ENCODE assay signal across 8 mouse cellular contexts in genomic region chr17:64331898-64332769, GRCm38 (mm10). TPM values are rescaled to one million over a fixed set of nuclear protein-coding genes. Genes with fewer than 3 reads are reported as not detected.
DNase-seq lines count a peak whose midpoint lies in the region; ATAC-seq and TF ChIP-seq lines count a peak whose summit lies in the region.

Pja2 (minus strand) TSS chr17:64331916.

- WGBS in forebrain, embryonic 12.5 days, result under 1% methylated on average over 41 of the region's 60 CpGs
- WGBS in heart, postnatal 0 days, result 0% methylated on average over 52 of the region's 60 CpGs
- WGBS in liver, embryonic 16.5 days (ENCODE audit: insufficient replicate concordance), result under 1% methylated on average over 55 of the region's 60 CpGs
- under 1% methylated on average over 50 of the region's 60 CpGs for WGBS in neural tube, embryonic 13.5 days

- DNase-seq in c-Kit-positive CD71-positive TER-119-positive erythroid progenitor cells, embryonic 14.5 days (ENCODE audit: low spot score), result peak; percentile 97
- DNase-seq in heart, postnatal 0 days (ENCODE audit: low spot score), result peak; percentile 100
- peak; percentile 100 for DNase-seq in kidney, postnatal 4 days

- no peak for TF ChIP-seq CTCF in E14TG2a.4 (conservative IDR thresholded peaks at IDR 0.05; ENCODE audit: low read length)
- TF ChIP-seq CTCF in heart, postnatal 0 days (IDR thresholded peaks at IDR 0.05; ENCODE audit: low read depth), result no peak
- TF ChIP-seq CTCF in testis, adult 2 months (IDR thresholded peaks at IDR 0.05; ENCODE audit: control insufficient read depth, insufficient read depth, insufficient replicate concordance, low read depth, low read length), result no peak

- TF ChIP-seq EP300 in heart, postnatal 0 days (IDR thresholded peaks at IDR 0.05; ENCODE audit: low read depth), result peak; percentile 66

- no peaks in the 10 kb centered on the region for H3K9me3 ChIP-seq in E14TG2a.4 (ENCODE audit: low read length)
- no peaks in the 10 kb centered on the region for H3K9me3 ChIP-seq in forebrain, embryonic 12.5 days
- H3K9me3 ChIP-seq in heart, postnatal 0 days (replicated peaks; ENCODE audit: control insufficient read depth, low read length), result no peaks in the 10 kb centered on the region
- H3K9me3 ChIP-seq in liver, embryonic 16.5 days (replicated peaks; ENCODE audit: control insufficient read depth, low read length), result no peaks in the 10 kb centered on the region
- no peaks in the 10 kb centered on the region for H3K9me3 ChIP-seq in neural tube, embryonic 13.5 days

- H3K4me2 ChIP-seq in forebrain, embryonic 12.5 days, result peak within 1 kb of the TSS; percentile 80
- peak within 1 kb of the TSS; percentile 84 for H3K4me2 ChIP-seq in heart, postnatal 0 days (ENCODE audit: low read depth, low read length)
- peak within 1 kb of the TSS; percentile 98 for H3K4me2 ChIP-seq in liver, embryonic 16.5 days (ENCODE audit: low read depth, low read length)
- peak within 1 kb of the TSS; percentile 76 for H3K4me2 ChIP-seq in neural tube, embryonic 13.5 days

- peaks cover 11% of the 10 kb centered on the region; the same call in 1 of the 2 replicates for H3K4me1 ChIP-seq in E14TG2a.4 (replicated peaks; ENCODE audit: low read depth, low read length)
- peaks cover 12% of the 10 kb centered on the region for H3K4me1 ChIP-seq in forebrain, embryonic 12.5 days
- H3K4me1 ChIP-seq in heart, postnatal 0 days (ENCODE audit: control insufficient read depth, insufficient read depth), result peaks cover 12% of the 10 kb centered on the region
- peaks cover 8% of the 10 kb centered on the region for H3K4me1 ChIP-seq in liver, embryonic 16.5 days (ENCODE audit: control insufficient read depth, low read depth, low read length)
- peaks cover 28% of the 10 kb centered on the region for H3K4me1 ChIP-seq in neural tube, embryonic 13.5 days (replicated peaks)
- peaks cover 5% of the 10 kb centered on the region; the same call in 1 of the 2 replicates for H3K4me1 ChIP-seq in testis, adult 2 months (ENCODE audit: control insufficient read depth, insufficient read depth, low read length)

- no peaks in the 10 kb centered on the region for H3K36me3 ChIP-seq in E14TG2a.4 (ENCODE audit: insufficient read depth, low read length)
- H3K36me3 ChIP-seq in forebrain, embryonic 12.5 days (replicated peaks), result no peaks in the 10 kb centered on the region
- no peaks in the 10 kb centered on the region; the same call in 1 of the 2 replicates for H3K36me3 ChIP-seq in heart, postnatal 0 days (replicated peaks; ENCODE audit: control insufficient read depth, insufficient read depth, low read length)
- no peaks in the 10 kb centered on the region for H3K36me3 ChIP-seq in liver, embryonic 16.5 days (ENCODE audit: control insufficient read depth, insufficient read depth)
- no peaks in the 10 kb centered on the region for H3K36me3 ChIP-seq in neural tube, embryonic 13.5 days
- no peaks in the 10 kb centered on the region for H3K36me3 ChIP-seq in testis, adult 2 months (ENCODE audit: control insufficient read depth, insufficient read depth, low read length)

- peak; percentile 100 for ATAC-seq in forebrain, embryonic 12.5 days (ENCODE audit: low FRiP score)
- ATAC-seq in heart, postnatal 0 days (ENCODE audit: insufficient read depth, low read depth), result peak; percentile 98
- peak; percentile 97 for ATAC-seq in liver, embryonic 16.5 days (ENCODE audit: low read depth)
- peak; percentile 100 for ATAC-seq in neural tube, embryonic 13.5 days (ENCODE audit: low read depth)

- peak within 1 kb of the TSS; percentile 98 for H3K27ac ChIP-seq in forebrain, embryonic 12.5 days
- peak within 1 kb of the TSS; percentile 98 for H3K27ac ChIP-seq in heart, postnatal 0 days (ENCODE audit: low read depth)
- peak within 1 kb of the TSS; percentile 95 for H3K27ac ChIP-seq in liver, embryonic 16.5 days (ENCODE audit: low read length)
- H3K27ac ChIP-seq in neural tube, embryonic 13.5 days (replicated peaks), result peak within 1 kb of the TSS; percentile 99
- H3K27ac ChIP-seq in testis, adult 2 months (ENCODE audit: control insufficient read depth, insufficient read depth, low read depth, low read length), result peak within 1 kb of the TSS; percentile 98

- peak; percentile 69 for TF ChIP-seq POLR2A in testis, adult 2 months (IDR thresholded peaks at IDR 0.05; ENCODE audit: control insufficient read depth, low read depth, low read length)

- 0 out of 2 replicates have a peak, but pooled peaks cover under 1% of the 10 kb centered on the region for H3K27me3 ChIP-seq in E14TG2a.4 (ENCODE audit: insufficient read depth, low read length)
- no peaks in the 10 kb centered on the region for H3K27me3 ChIP-seq in forebrain, embryonic 12.5 days
- no peaks in the 10 kb centered on the region for H3K27me3 ChIP-seq in heart, postnatal 0 days (ENCODE audit: control insufficient read depth, insufficient read depth, low read length)
- no peaks in the 10 kb centered on the region for H3K27me3 ChIP-seq in liver, embryonic 16.5 days (ENCODE audit: control insufficient read depth, insufficient read depth, low read depth, low read length)
- H3K27me3 ChIP-seq in neural tube, embryonic 13.5 days, result no peaks in the 10 kb centered on the region
- no peaks in the 10 kb centered on the region for H3K27me3 ChIP-seq in testis, adult 2 months (ENCODE audit: control insufficient read depth, insufficient read depth, low read length)

- H3K9ac ChIP-seq in forebrain, embryonic 12.5 days, result peak within 1 kb of the TSS; percentile 96
- H3K9ac ChIP-seq in heart, postnatal 0 days (replicated peaks; ENCODE audit: low read depth, low read length), result peak within 1 kb of the TSS; percentile 97
- peak within 1 kb of the TSS; percentile 97 for H3K9ac ChIP-seq in liver, embryonic 16.5 days (ENCODE audit: low read depth, low read length)
- peak within 1 kb of the TSS; percentile 100 for H3K9ac ChIP-seq in neural tube, embryonic 13.5 days

- H3K4me3 ChIP-seq in E14TG2a.4 (replicated peaks; ENCODE audit: low read length), result peak within 1 kb of the TSS; percentile 94
- peak within 1 kb of the TSS; percentile 93 for H3K4me3 ChIP-seq in forebrain, embryonic 12.5 days (replicated peaks)
- H3K4me3 ChIP-seq in heart, postnatal 0 days (ENCODE audit: low read depth, low read length), result peak within 1 kb of the TSS; percentile 93
- peak within 1 kb of the TSS; percentile 98 for H3K4me3 ChIP-seq in liver, embryonic 16.5 days (ENCODE audit: low read depth, low read length)
- H3K4me3 ChIP-seq in neural tube, embryonic 13.5 days, result peak within 1 kb of the TSS; percentile 99
- H3K4me3 ChIP-seq in testis, adult 2 months (ENCODE audit: control insufficient read depth, low read depth, low read length), result peak within 1 kb of the TSS; percentile 100

RNA-seq across cellular contexts. Expression of gene Pja2, which starts in this region (rescaled TPM):
- 84.2 and 87.0 TPM in 2 replicates for polyA plus RNA-seq in forebrain, embryonic 12.5 days (2016; fragmentation: Nextera tagmentation; extraction: Ambion mirVana)
- 67.9 and 81.0 TPM in 2 replicates for total RNA-seq in heart, postnatal 0 days (2014; rRNA removed; ENCODE audit: low replicate concordance)
- 74.6 and 86.3 TPM in 2 replicates for polyA plus RNA-seq in heart, postnatal 0 days (2015; fragmentation: Nextera tagmentation; extraction: Ambion mirVana)
- 15.1 and 15.5 TPM in 2 replicates for polyA plus RNA-seq in liver, embryonic 16.5 days (2015; fragmentation: Nextera tagmentation; extraction: Ambion mirVana)
- polyA plus RNA-seq in neural tube, embryonic 13.5 days (2015; fragmentation: Nextera tagmentation; extraction: Ambion mirVana), result 151 and 178 TPM in 2 replicates
- polyA plus RNA-seq in testis, adult 2 months (2012; rRNA removed), result 13.1 and 16.0 TPM in 2 replicates

Comparison
In these comparisons a context has a peak if more than half of its experiments do, and no peak if none do; other contexts are left out.
1. Peak in every context shown above with its lines: DNase-seq, ATAC-seq, H3K4me3 ChIP-seq and H3K27ac ChIP-seq.